Mouse (Mus musculus) hindbrain, embryonic 11.5 days (tissue): ENCODE measurements at regions not wholly inside any gene's neighbourhood (a gene's known extent, or its start where the extent isn't known, plus 50 kb on each side); places are given as distances from the start of the nearest gene placed in this dataset.

ENCODE experiments used
- ATAC-seq: fragments of 200-750 bp; cut with Nextera tagmentation; 2 replicates; pipeline ENCODE4 v1.8.0; 2017; ENCODE audit warnings: mild to moderate bottlenecking, moderate TSS enrichment, moderate library complexity; ENCODE audit not compliant: low FRiP score
- DNase-seq: peaks from one replicate; pipeline ENCODE4 v3.0.0-alpha.2; 2015; ENCODE audit warnings: low spot score
- H3K27ac ChIP-seq: fragments of 300-500 bp; sonication (generic); 2 replicates; pipeline ENCODE4 v1.5.1; 2014; ENCODE audit warnings: mild to moderate bottlenecking, low read depth, low read length
- H3K27me3 ChIP-seq: fragments of 300-500 bp; sonication (generic); 2 replicates; pipeline ENCODE4 v1.6.1; 2014; ENCODE audit warnings: mild to moderate bottlenecking, low read length, moderate library complexity, mixed read lengths; ENCODE audit not compliant: control insufficient read depth, insufficient read depth
- H3K36me3 ChIP-seq: fragments of 300-500 bp; sonication (generic); 2 replicates; pipeline ENCODE4 v1.6.1; 2014; ENCODE audit warnings: mild to moderate bottlenecking, low read length, moderate library complexity, mixed read lengths; ENCODE audit not compliant: control insufficient read depth, insufficient read depth
- H3K4me1 ChIP-seq: fragments of 300-500 bp; sonication (generic); replicated peaks from 2 replicates; pipeline ENCODE4 v1.6.1; 2014; ENCODE audit warnings: low read length, mixed read lengths; ENCODE audit not compliant: control insufficient read depth, insufficient read depth
- H3K4me2 ChIP-seq: fragments of 300-500 bp; sonication (generic); replicated peaks from 2 replicates; pipeline ENCODE4 v1.6.1; 2014; ENCODE audit warnings: mild to moderate bottlenecking, low read depth, low read length
- H3K4me3 ChIP-seq: fragments of 300-500 bp; sonication (generic); 2 replicates; pipeline ENCODE4 v1.5.1; 2014; ENCODE audit warnings: low read depth, low read length
- H3K9ac ChIP-seq: fragments of 300-500 bp; sonication (generic); 2 replicates; pipeline ENCODE4 v1.6.1; 2014; ENCODE audit warnings: low read depth, low read length
- H3K9me3 ChIP-seq: fragments of 300-500 bp; sonication (generic); 2 replicates; pipeline ENCODE4 v1.6.1; 2016; ENCODE audit warnings: low read length; ENCODE audit not compliant: control insufficient read depth
- WGBS: fragments of 180-500 bp; shearing (Covaris S2); extraction: QIAGEN DNeasy Blood & Tissue Kit; methylation state at CpG from one replicate; pipeline ENCODE4 v1.1.7; 2014; 5-methylcytosine and 5-hydroxymethylcytosine counted together

- no peak overlapping the region for H3K4me3 ChIP-seq
- no peaks in the 10 kb centered on the region for H3K4me1 ChIP-seq
- H3K36me3 ChIP-seq, result no peaks in the 10 kb centered on the region
- 70% methylated on average over 11 of the region's 11 CpGs for whole genome bisulfite sequencing
- H3K27me3 ChIP-seq, result no peaks in the 10 kb centered on the region
- no peak overlapping the region for H3K27ac ChIP-seq
- no peak overlapping the region for H3K9ac ChIP-seq
- H3K4me2 ChIP-seq, result no peak overlapping the region
- no peak for ATAC-seq
- no peaks in the 10 kb centered on the region for H3K9me3 ChIP-seq
- DNase-seq, result no peak
These were observed 64.0 kb upstream of the Rap1b start for GRCm38 (mm10) chr10:117909811-117910239.

DNA sequence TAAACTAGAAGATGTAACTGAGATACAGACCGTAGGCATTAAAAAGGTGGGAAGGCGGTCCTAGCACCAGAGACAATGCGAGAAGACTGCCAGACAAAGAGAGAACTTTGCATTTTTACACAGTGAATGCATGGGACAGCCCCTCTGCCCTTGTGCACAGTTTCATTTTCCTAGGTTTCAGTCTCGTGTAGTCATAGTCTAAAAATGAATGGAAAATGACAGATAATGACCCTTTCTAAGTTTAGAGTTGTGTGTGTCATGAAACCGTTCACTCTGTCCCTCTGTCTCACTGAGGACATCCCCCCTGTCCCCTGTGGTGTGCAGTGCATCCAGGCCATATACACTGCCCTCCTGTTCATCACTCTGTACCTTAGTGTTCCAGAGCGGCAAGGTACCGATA is 64.6 kb upstream of the Rap1b start:
- Histone ChIP-seq H3K36me3 (no peaks in the 10 kb centered on the region), H3K9ac (no peak overlapping the region)
- no peak for ATAC-seq

DNA sequence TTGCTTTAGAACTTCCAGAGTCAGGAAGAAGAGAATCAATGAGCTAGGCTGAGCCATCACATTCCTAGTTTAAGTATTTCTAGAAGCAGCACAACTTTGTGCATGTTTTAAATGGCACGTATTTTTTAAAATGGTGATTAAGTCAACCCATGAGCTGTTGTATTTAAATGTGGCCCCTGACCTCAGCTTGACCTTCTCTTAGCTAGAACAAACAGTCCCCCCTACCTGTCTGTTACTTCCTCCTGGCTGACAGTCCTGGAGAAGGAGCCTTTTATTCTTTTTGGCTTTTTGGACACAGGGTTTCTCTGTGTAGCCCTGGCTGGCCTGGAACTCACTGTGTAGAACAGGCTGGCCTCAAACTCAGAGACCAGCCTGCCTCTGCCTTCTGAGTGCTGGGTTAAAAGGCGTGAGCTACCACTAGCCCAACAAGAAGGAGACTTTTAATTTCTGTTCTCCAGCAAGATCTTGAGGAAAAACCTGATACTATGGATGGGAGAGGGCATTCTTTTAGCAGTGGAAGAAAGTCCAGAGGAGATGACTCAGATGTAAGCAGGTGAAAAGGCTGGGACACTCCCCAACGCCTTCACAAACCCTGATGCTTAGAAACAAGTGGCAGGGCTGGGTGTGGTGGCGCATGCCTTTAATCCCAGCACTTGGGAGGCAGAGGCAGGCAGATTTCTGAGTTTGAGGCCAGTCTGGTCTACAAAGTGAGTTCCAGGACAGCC is 69.3 kb upstream of the Rap1b start:
- Histone ChIP-seq H3K4me2 (no peak overlapping the region), H3K27me3 (no peaks in the 10 kb centered on the region), H3K9me3 (no peaks in the 10 kb centered on the region), H3K4me1 (no peaks in the 10 kb centered on the region), H3K27ac (no peak overlapping the region), H3K36me3 (no peaks in the 10 kb centered on the region), H3K4me3 (no peak overlapping the region), H3K9ac (no peak overlapping the region)
- 87% methylated on average over 4 of the region's 4 CpGs for WGBS
- no peak for ATAC-seq
- DNase-seq, result no peak

More for the DNA sequence above, 64.6 kb upstream of the Rap1b start:
- Histone ChIP-seq H3K27ac (no peak overlapping the region), H3K4me2 (no peak overlapping the region), H3K4me1 (no peaks in the 10 kb centered on the region), H3K9me3 (no peaks in the 10 kb centered on the region), H3K4me3 (no peak overlapping the region), H3K27me3 (no peaks in the 10 kb centered on the region)
- no peak for DNase-seq
- WGBS, result 84% methylated on average over 7 of the region's 7 CpGs

DNA sequence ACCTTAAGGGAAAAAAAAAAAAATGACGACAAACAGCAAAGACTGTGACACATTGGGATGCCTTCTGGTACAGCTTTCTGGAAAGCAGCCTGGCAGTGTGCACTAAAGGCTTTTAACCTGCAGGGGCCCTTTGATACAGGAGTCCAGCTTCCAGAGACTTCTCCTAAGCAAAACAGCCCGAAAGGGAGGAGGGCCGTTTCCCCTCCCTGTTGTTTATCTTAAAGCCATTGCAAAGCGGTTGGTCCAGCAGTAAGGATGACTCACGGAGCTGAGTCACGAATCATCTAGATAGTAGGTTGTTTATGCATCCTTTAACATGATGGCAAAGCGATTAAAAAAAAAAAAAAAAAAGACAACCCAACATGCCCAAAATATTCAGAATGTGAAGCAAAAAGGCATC is 70.4 kb upstream of the Rap1b start:
- no peaks in the 10 kb centered on the region for H3K36me3 ChIP-seq
- H3K27ac ChIP-seq, result no peak overlapping the region
- 58% methylated on average over 7 of the region's 7 CpGs for WGBS
- no peaks in the 10 kb centered on the region for H3K4me1 ChIP-seq
- DNase-seq (no peak), ATAC-seq (no peak)
- no peaks in the 10 kb centered on the region for H3K9me3 ChIP-seq
- no peak overlapping the region for H3K9ac ChIP-seq
- H3K4me3 ChIP-seq, result no peak overlapping the region
- no peaks in the 10 kb centered on the region for H3K27me3 ChIP-seq
- no peak overlapping the region for H3K4me2 ChIP-seq

DNA sequence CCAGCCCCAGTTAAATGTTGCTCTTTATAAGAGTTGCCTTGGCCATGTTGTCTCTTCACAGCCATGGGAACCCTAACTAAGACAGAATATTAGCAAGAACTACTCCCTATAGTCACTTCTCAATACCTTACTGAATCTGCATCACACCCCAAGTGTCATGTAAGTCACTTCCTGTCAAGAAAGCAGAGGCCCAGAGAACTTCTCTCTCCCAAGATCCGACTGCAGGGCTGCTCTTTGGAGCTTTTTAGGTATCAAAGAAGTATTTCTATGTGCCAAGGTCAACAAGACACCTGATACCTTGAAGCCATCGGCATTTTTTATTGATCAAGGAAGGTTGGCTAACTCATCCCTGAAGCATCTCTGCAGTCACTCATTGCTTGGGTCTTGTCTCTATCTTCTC is 72.0 kb upstream of the Rap1b start:
- 71% methylated on average over 2 of the region's 2 CpGs for WGBS
- Histone ChIP-seq H3K4me1 (no peaks in the 10 kb centered on the region), H3K4me2 (no peak overlapping the region)

GRCm38 (mm10) chr10:117918616-117919015 is 72.8 kb upstream of the Rap1b start:
- no peaks in the 10 kb centered on the region for H3K36me3 ChIP-seq
- no peak overlapping the region for H3K9ac ChIP-seq
- DNase-seq, result no peak
- H3K4me2 ChIP-seq, result no peak overlapping the region
- H3K4me1 ChIP-seq, result no peaks in the 10 kb centered on the region
- ATAC-seq, result no peak
- 73% methylated on average over 8 of the region's 8 CpGs for WGBS
- no peak overlapping the region for H3K27ac ChIP-seq
- no peak overlapping the region for H3K4me3 ChIP-seq
- no peaks in the 10 kb centered on the region for H3K27me3 ChIP-seq
- no peaks in the 10 kb centered on the region for H3K9me3 ChIP-seq

More for the DNA sequence above, 72.0 kb upstream of the Rap1b start:
- ATAC-seq, result no peak
- Histone ChIP-seq H3K9ac (no peak overlapping the region), H3K9me3 (no peaks in the 10 kb centered on the region), H3K36me3 (no peaks in the 10 kb centered on the region), H3K4me3 (no peak overlapping the region), H3K27me3 (no peaks in the 10 kb centered on the region), H3K27ac (no peak overlapping the region)
- DNase-seq, result no peak

DNA sequence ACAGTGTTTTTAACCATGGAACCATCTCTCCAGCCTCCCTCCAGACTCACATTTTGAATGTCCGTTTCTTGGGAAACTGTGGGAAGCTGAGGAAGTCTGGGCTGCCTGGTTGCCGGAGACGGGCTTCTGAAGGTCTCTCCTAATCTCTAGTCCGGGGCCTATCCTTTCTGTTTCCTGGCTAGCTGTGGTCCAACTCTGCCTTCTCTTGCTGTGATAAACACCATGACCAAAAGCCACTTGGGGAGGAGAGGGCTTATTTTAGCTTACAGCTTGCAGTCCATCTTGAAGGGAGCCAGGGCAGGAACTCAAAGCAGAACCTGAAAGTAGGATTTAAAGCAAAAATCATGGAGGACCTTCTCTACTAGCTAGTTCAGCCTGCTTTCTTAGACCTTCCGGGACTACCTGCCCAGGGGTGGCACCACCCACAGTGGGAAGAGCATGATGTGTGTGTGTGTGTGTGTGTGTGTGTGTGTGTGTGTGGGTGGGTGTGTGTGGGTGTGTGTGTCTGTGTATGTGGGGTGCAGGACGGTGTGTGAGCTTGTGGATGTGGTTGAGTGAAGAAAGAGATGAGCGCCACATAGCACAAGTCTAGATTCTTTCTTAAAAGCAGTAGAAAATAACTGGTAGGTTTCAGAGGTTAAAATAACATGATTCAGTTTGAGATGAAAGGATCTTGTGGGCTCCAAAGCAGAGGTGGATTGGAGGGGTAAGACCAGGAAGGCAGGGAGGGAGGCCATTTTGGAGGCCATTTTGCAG is 73.5 kb upstream of the Rap1b start:
- DNase-seq (no peak), ATAC-seq (no peak)
- Histone ChIP-seq H3K9me3 (no peaks in the 10 kb centered on the region), H3K27me3 (no peaks in the 10 kb centered on the region), H3K4me1 (no peaks in the 10 kb centered on the region), H3K4me3 (no peak overlapping the region), H3K27ac (no peak overlapping the region), H3K9ac (no peak overlapping the region), H3K4me2 (no peak overlapping the region), H3K36me3 (no peaks in the 10 kb centered on the region)
- 86% methylated on average over 7 of the region's 7 CpGs for WGBS

DNA sequence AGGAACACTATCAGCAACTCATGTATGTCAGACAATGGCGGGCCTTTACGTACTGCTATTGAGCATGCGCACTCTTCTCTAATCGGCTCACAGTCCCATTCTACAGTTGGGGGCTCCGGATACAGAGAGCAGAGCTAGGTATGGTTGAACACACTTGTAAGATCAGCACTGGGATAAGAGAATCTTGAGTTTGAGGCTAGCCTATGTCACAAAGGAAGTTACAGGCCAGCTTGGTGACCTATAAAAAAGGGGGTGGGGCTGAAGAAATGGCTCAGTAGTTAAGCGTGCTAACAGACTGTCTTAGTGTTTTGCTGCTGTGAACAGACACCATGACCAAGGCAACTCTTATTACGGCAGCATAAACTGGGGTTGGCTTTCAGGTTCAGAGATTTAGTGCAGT is 79.4 kb upstream of the Rap1b start:
- WGBS, result 93% methylated on average over 7 of the region's 7 CpGs

More for the DNA sequence above, 79.4 kb upstream of the Rap1b start:
- ATAC-seq, result no peak
- DNase-seq, result no peak
- Histone ChIP-seq H3K4me1 (no peaks in the 10 kb centered on the region), H3K27ac (no peak overlapping the region), H3K27me3 (no peaks in the 10 kb centered on the region), H3K4me3 (no peak overlapping the region), H3K4me2 (no peak overlapping the region), H3K36me3 (no peaks in the 10 kb centered on the region), H3K9ac (no peak overlapping the region), H3K9me3 (no peaks in the 10 kb centered on the region)
